Comparison of ENCODE assay signal across 26 mouse cellular contexts in genomic region chr1:187710434-187710948, GRCm38 (mm10).
DNase-seq lines count a peak whose midpoint lies in the region; ATAC-seq and TF ChIP-seq lines count a peak whose summit lies in the region.
"Had no signal": no experiment of that assay in that cellular context is flagged by ENCODE, and none has a peak within 500 bp of the region (broad histone marks: within the 10 kb centered on the region; RNA-seq: fewer than 3 reads in every experiment).

No protein-coding gene starts in this region.

- H3K9me3 ChIP-seq in hindbrain, embryonic 11.5 days (ENCODE audit: control insufficient read depth, low read length): no peaks in the 10 kb centered on the region
- no peaks in the 10 kb centered on the region for H3K9me3 ChIP-seq in hindbrain, embryonic 12.5 days (replicated peaks)
- no peaks in the 10 kb centered on the region for H3K9me3 ChIP-seq in neural tube, embryonic 11.5 days (ENCODE audit: control insufficient read depth, low read length)
- no peaks in the 10 kb centered on the region for H3K9me3 ChIP-seq in neural tube, embryonic 15.5 days (replicated peaks)
- no peaks in the 10 kb centered on the region for H3K9me3 ChIP-seq in hindbrain, postnatal 0 days (ENCODE audit: low read length)
- H3K9me3 ChIP-seq: kidney, embryonic 15.5 days; liver, embryonic 15.5 days; neural tube, embryonic 13.5 days; stomach, embryonic 15.5 days had no signal

- H3K4me2 ChIP-seq in hindbrain, embryonic 11.5 days (replicated peaks; ENCODE audit: low read depth, low read length): no peak overlapping the region
- H3K4me2 ChIP-seq in hindbrain, embryonic 12.5 days (replicated peaks): no peak overlapping the region
- H3K4me2 ChIP-seq in neural tube, embryonic 11.5 days (ENCODE audit: low read depth): no peak overlapping the region
- no peak overlapping the region for H3K4me2 ChIP-seq in neural tube, embryonic 15.5 days
- no peak overlapping the region for H3K4me2 ChIP-seq in hindbrain, postnatal 0 days (ENCODE audit: low read depth, low read length)
- H3K4me2 ChIP-seq: heart, embryonic 11.5 days; kidney, embryonic 15.5 days; liver, embryonic 15.5 days; lung, embryonic 14.5 days; neural tube, embryonic 13.5 days; stomach, embryonic 15.5 days had no signal

- peak; percentile 15 for DNase-seq in hindbrain, embryonic 11.5 days (ENCODE audit: low spot score)
- DNase-seq in neural tube, embryonic 11.5 days (ENCODE audit: low spot score): peak; percentile 12
- peak; percentile 20 for DNase-seq in hindbrain, postnatal 0 days (ENCODE audit: low spot score)
- no peak for DNase-seq in right cerebral cortex, postnatal 14 days
- no peak for DNase-seq in kidney, adult 11 months
- DNase-seq: adrenal gland, postnatal 25 days; cerebellum, adult 18-20 months; cerebellum, postnatal 10 days; gastrocnemius, postnatal 10 days; heart, postnatal 36 days; kidney, adult 18-20 months; kidney, postnatal 36 days; liver; lung, embryonic 14.5 days; lung, postnatal 14 days had no signal

- no peak overlapping the region for H3K27ac ChIP-seq in hindbrain, embryonic 11.5 days (ENCODE audit: low read depth, low read length)
- no peak overlapping the region for H3K27ac ChIP-seq in hindbrain, embryonic 12.5 days
- no peak overlapping the region for H3K27ac ChIP-seq in neural tube, embryonic 11.5 days (ENCODE audit: low read depth, low read length)
- H3K27ac ChIP-seq in neural tube, embryonic 15.5 days (replicated peaks): no peak overlapping the region
- H3K27ac ChIP-seq in hindbrain, postnatal 0 days: no peak overlapping the region
- H3K27ac ChIP-seq: kidney, embryonic 15.5 days; liver, embryonic 15.5 days; neural tube, embryonic 13.5 days; stomach, embryonic 15.5 days had no signal

- H3K27me3 ChIP-seq in hindbrain, embryonic 11.5 days (ENCODE audit: control insufficient read depth, insufficient read depth, low read length): no peaks in the 10 kb centered on the region
- no peaks in the 10 kb centered on the region for H3K27me3 ChIP-seq in hindbrain, embryonic 12.5 days
- no peaks in the 10 kb centered on the region for H3K27me3 ChIP-seq in neural tube, embryonic 11.5 days (ENCODE audit: control insufficient read depth, insufficient read depth, low read length)
- H3K27me3 ChIP-seq in neural tube, embryonic 15.5 days (replicated peaks): no peaks in the 10 kb centered on the region
- H3K27me3 ChIP-seq in hindbrain, postnatal 0 days (ENCODE audit: insufficient read depth, low read length): no peaks in the 10 kb centered on the region
- H3K27me3 ChIP-seq: kidney, embryonic 15.5 days; liver, embryonic 15.5 days; neural tube, embryonic 13.5 days; stomach, embryonic 15.5 days had no signal

- no peak overlapping the region for H3K4me3 ChIP-seq in hindbrain, embryonic 11.5 days (ENCODE audit: low read depth, low read length)
- H3K4me3 ChIP-seq in hindbrain, embryonic 12.5 days: no peak overlapping the region
- H3K4me3 ChIP-seq in neural tube, embryonic 11.5 days (ENCODE audit: low read depth, low read length): no peak overlapping the region
- no peak overlapping the region for H3K4me3 ChIP-seq in neural tube, embryonic 15.5 days (replicated peaks)
- H3K4me3 ChIP-seq in hindbrain, postnatal 0 days (ENCODE audit: low read length): no peak overlapping the region
- H3K4me3 ChIP-seq: erythroblast, embryonic 14.5 days; kidney, embryonic 15.5 days; liver, embryonic 15.5 days; myocyte; neural tube, embryonic 13.5 days; stomach, embryonic 15.5 days had no signal

- no peak for TF ChIP-seq CTCF in hindbrain, postnatal 0 days (IDR thresholded peaks at IDR 0.05; ENCODE audit: low read depth)

- no peaks in the 10 kb centered on the region for H3K4me1 ChIP-seq in hindbrain, embryonic 11.5 days (replicated peaks; ENCODE audit: control insufficient read depth, insufficient read depth, low read length)
- peaks cover 14% of the 10 kb centered on the region for H3K4me1 ChIP-seq in hindbrain, embryonic 12.5 days
- peaks cover 3% of the 10 kb centered on the region; the same call in 1 of the 2 replicates for H3K4me1 ChIP-seq in neural tube, embryonic 11.5 days (ENCODE audit: control insufficient read depth, insufficient read depth, low read length)
- peaks cover 4% of the 10 kb centered on the region; the same call in 1 of the 2 replicates for H3K4me1 ChIP-seq in neural tube, embryonic 15.5 days
- no peaks in the 10 kb centered on the region; the same call in 1 of the 2 replicates for H3K4me1 ChIP-seq in hindbrain, postnatal 0 days (ENCODE audit: insufficient read depth, low read length)
- H3K4me1 ChIP-seq: kidney, embryonic 15.5 days; liver, embryonic 15.5 days; stomach, embryonic 15.5 days had no signal

- 0 out of 2 replicates have a peak, but pooled peaks have one; percentile 7 for ATAC-seq in hindbrain, embryonic 11.5 days (ENCODE audit: low FRiP score)
- no peak; the same call in 1 of the 2 replicates for ATAC-seq in hindbrain, embryonic 12.5 days (ENCODE audit: low FRiP score)
- ATAC-seq in neural tube, embryonic 11.5 days (ENCODE audit: insufficient read depth, low FRiP score, low TSS enrichment): no peak
- no peak for ATAC-seq in neural tube, embryonic 15.5 days (ENCODE audit: low FRiP score)
- ATAC-seq in hindbrain, postnatal 0 days: no peak
- ATAC-seq: CD4-positive, CD25-positive, alpha-beta regulatory T cell, adult 4 months; inflammation-experienced regulatory T-cells, adult 6 months had no signal

- H3K36me3 ChIP-seq in hindbrain, embryonic 11.5 days (ENCODE audit: control insufficient read depth, insufficient read depth, low read length): no peaks in the 10 kb centered on the region
- H3K36me3 ChIP-seq in hindbrain, embryonic 12.5 days: no peaks in the 10 kb centered on the region
- H3K36me3 ChIP-seq in neural tube, embryonic 11.5 days (ENCODE audit: control insufficient read depth, insufficient read depth, low read length): no peaks in the 10 kb centered on the region
- no peaks in the 10 kb centered on the region for H3K36me3 ChIP-seq in neural tube, embryonic 15.5 days
- H3K36me3 ChIP-seq in hindbrain, postnatal 0 days (ENCODE audit: insufficient read depth, low read length): no peaks in the 10 kb centered on the region
- H3K36me3 ChIP-seq: kidney, embryonic 15.5 days; liver, embryonic 15.5 days; neural tube, embryonic 13.5 days; stomach, embryonic 15.5 days had no signal

- H3K9ac ChIP-seq in hindbrain, embryonic 11.5 days (ENCODE audit: low read depth, low read length): no peak overlapping the region
- no peak overlapping the region for H3K9ac ChIP-seq in hindbrain, embryonic 12.5 days
- no peak overlapping the region for H3K9ac ChIP-seq in neural tube, embryonic 11.5 days (ENCODE audit: low read length)
- H3K9ac ChIP-seq in neural tube, embryonic 15.5 days (replicated peaks): no peak overlapping the region
- H3K9ac ChIP-seq in hindbrain, postnatal 0 days (replicated peaks; ENCODE audit: low read length): no peak overlapping the region
- H3K9ac ChIP-seq: kidney, embryonic 15.5 days; liver, embryonic 15.5 days; lung, embryonic 14.5 days; neural tube, embryonic 13.5 days; stomach, embryonic 15.5 days had no signal

- WGBS in hindbrain, embryonic 11.5 days: 74% methylated on average over 8 of the region's 8 CpGs
- WGBS in hindbrain, embryonic 12.5 days: 74% methylated on average over 8 of the region's 8 CpGs
- 75% methylated on average over 8 of the region's 8 CpGs for WGBS in neural tube, embryonic 11.5 days
- 56% methylated on average over 8 of the region's 8 CpGs for WGBS in neural tube, embryonic 15.5 days
- 55% methylated on average over 8 of the region's 8 CpGs for whole genome bisulfite sequencing in hindbrain, postnatal 0 days

Comparison
In these comparisons a context has a peak if more than half of its experiments do, and no peak if none do; other contexts are left out.
1. DNase-seq: peak in hindbrain, embryonic 11.5 days (single experiment), neural tube, embryonic 11.5 days (single experiment) and hindbrain, postnatal 0 days (single experiment); none in right cerebral cortex, postnatal 14 days (single experiment) and kidney, adult 11 months (single experiment).